Mouse (Mus musculus) E14TG2a.4 (cell line): ENCODE results near the gene Mpzl3.

ENCODE experiments used
- CTCF ChIP-seq: conservative IDR thresholded peaks from 2 replicates; pipeline ENCODE4 v1.5.1; 2014; ENCODE audit warnings: low read length
- NANOG ChIP-seq: IDR thresholded peaks from 2 replicates; pipeline ENCODE4 v1.6.1; 2014; ENCODE audit warnings: borderline replicate concordance, low read length, mixed read lengths
- POU5F1 ChIP-seq: IDR thresholded peaks from 2 replicates; pipeline ENCODE4 v1.6.1; 2014; ENCODE audit warnings: low read length, borderline replicate concordance

GRCm38 (mm10) chr9:45060151-45060550 lies 5.2 kb downstream of the Mpzl3 start:
- no peak for TF ChIP-seq CTCF
- TF ChIP-seq NANOG = no peak
- TF ChIP-seq POU5F1 = no peak
